Mouse (Mus musculus) bone marrow macrophage, adult 2 months (primary cell): ENCODE data around the gene Smbd1. TPM values are rescaled to one million over a fixed set of nuclear protein-coding genes. Genes with fewer than 3 reads are reported as not detected.

Experiments
- H3K27ac ChIP-seq: 2 replicates; pipeline ENCODE4 v1.5.1; 2012; ENCODE audit warnings: low read depth, low read length; ENCODE audit not compliant: insufficient read depth
- H3K4me1 ChIP-seq: 2 replicates; pipeline ENCODE4 v1.6.1; 2012; ENCODE audit warnings: low read length; ENCODE audit not compliant: control insufficient read depth, insufficient read depth
- H3K4me3 ChIP-seq: 2 replicates; pipeline ENCODE4 v1.5.1; 2012; ENCODE audit warnings: mild to moderate bottlenecking, low read length, moderate library complexity; ENCODE audit not compliant: insufficient read depth
- CTCF ChIP-seq: IDR thresholded peaks from 2 replicates; pipeline ENCODE4 v1.5.1; 2012; ENCODE audit warnings: low read depth, mild to moderate bottlenecking, low read length, moderate library complexity
- POLR2A ChIP-seq: IDR thresholded peaks from 2 replicates; pipeline ENCODE4 v1.6.1; 2012; ENCODE audit warnings: mild to moderate bottlenecking, low read depth, low read length, borderline replicate concordance
- polyA plus RNA-seq: library from polyadenylated mRNA; stranded (reverse); fragments of >200 nt; gene quantifications from 2 replicates; pipeline ENCODE4 v1.2.4, GENCODE M21; 2012; ENCODE audit not compliant: missing spikeins, insufficient read depth, insufficient read length

Gene Smbd1
- polyA plus RNA-seq, 1 experiment = not detected

- Histone ChIP-seq H3K4me3 (no peak overlapping the region), H3K27ac (no peak overlapping the region), H3K4me1 (peaks cover 4% of the 10 kb centered on the region; the same call in 1 of the 2 replicates)
- TF ChIP-seq POLR2A (no peak), CTCF (no peak)
Measured at GRCm38 (mm10) chr16:32796676-32797425, 13.4 kb downstream of the Smbd1 start.

GRCm38 (mm10) chr16:32795177-32795576, 15.1 kb downstream of the Smbd1 start:
- TF ChIP-seq CTCF (no peak), POLR2A (no peak)
- Histone ChIP-seq H3K4me3 (no peak overlapping the region), H3K4me1 (peaks cover 4% of the 10 kb centered on the region; the same call in 1 of the 2 replicates), H3K27ac (no peak overlapping the region)

- Histone ChIP-seq H3K27ac (no peak overlapping the region), H3K4me1 (no peaks in the 10 kb centered on the region), H3K4me3 (no peak overlapping the region)
- TF ChIP-seq CTCF = no peak
- no peak for TF ChIP-seq POLR2A
Measured at GRCm38 (mm10) chr16:32790056-32790455, 20.2 kb downstream of the Smbd1 start.

GRCm38 (mm10) chr16:32784840-32785239, 25.4 kb downstream of the Smbd1 start:
- TF ChIP-seq CTCF (no peak), POLR2A (no peak)
- no peak overlapping the region for H3K27ac ChIP-seq
- H3K4me3 ChIP-seq = no peak overlapping the region
- H3K4me1 ChIP-seq = no peaks in the 10 kb centered on the region

GRCm38 (mm10) chr16:32783324-32784062, 26.8 kb downstream of the Smbd1 start:
- no peak overlapping the region for H3K27ac ChIP-seq
- no peak overlapping the region for H3K4me3 ChIP-seq
- no peaks in the 10 kb centered on the region for H3K4me1 ChIP-seq
- TF ChIP-seq POLR2A = no peak
- TF ChIP-seq CTCF = no peak

GRCm38 (mm10) chr16:32778956-32779355, 31.3 kb downstream of the Smbd1 start:
- Histone ChIP-seq H3K27ac (no peak overlapping the region), H3K4me3 (no peak overlapping the region), H3K4me1 (no peaks in the 10 kb centered on the region)
- TF ChIP-seq CTCF = no peak
- TF ChIP-seq POLR2A = no peak

GRCm38 (mm10) chr16:32776676-32777075, 33.6 kb downstream of the Smbd1 start:
- Histone ChIP-seq H3K4me3 (no peak overlapping the region), H3K27ac (no peak overlapping the region), H3K4me1 (no peaks in the 10 kb centered on the region)
- no peak for TF ChIP-seq CTCF
- TF ChIP-seq POLR2A = no peak

GRCm38 (mm10) chr16:32766904-32767303, 43.4 kb downstream of the Smbd1 start:
- TF ChIP-seq POLR2A (no peak), CTCF (no peak)
- Histone ChIP-seq H3K4me1 (no peaks in the 10 kb centered on the region), H3K27ac (no peak overlapping the region), H3K4me3 (no peak overlapping the region)

- TF ChIP-seq POLR2A (no peak), CTCF (no peak)
- no peak overlapping the region for H3K4me3 ChIP-seq
- no peaks in the 10 kb centered on the region for H3K4me1 ChIP-seq
- no peak overlapping the region for H3K27ac ChIP-seq
Measured at GRCm38 (mm10) chr16:32764961-32765360, 45.3 kb downstream of the Smbd1 start.

GRCm38 (mm10) chr16:32764550-32764949, 45.7 kb downstream of the Smbd1 start:
- H3K4me1 ChIP-seq = no peaks in the 10 kb centered on the region
- no peak for TF ChIP-seq POLR2A
- TF ChIP-seq CTCF = no peak
- H3K27ac ChIP-seq = no peak overlapping the region
- H3K4me3 ChIP-seq = no peak overlapping the region

Other genes with a start within 250 kb of the Smbd1 start
- 45.0 and 47.0 TPM in 2 replicates for gene Tfrc, start 201.6 kb downstream of the Smbd1 start, polyA plus RNA-seq
- gene Tnk2, start 166.6 kb downstream of the Smbd1 start, polyA plus RNA-seq = 3.5 and 6.8 TPM in 2 replicates
- not detected in 2 replicates for gene Muc4, start 74.6 kb downstream of the Smbd1 start, polyA plus RNA-seq
- not detected in 2 replicates for gene Muc20, start 13.0 kb downstream of the Smbd1 start, polyA plus RNA-seq
- 33.0 and 34.7 TPM in 2 replicates for gene Fyttd1, start 67.0 kb upstream of the Smbd1 start, polyA plus RNA-seq
- 35.4 and 39.7 TPM in 2 replicates for gene Rubcn, start 67.3 kb upstream of the Smbd1 start, polyA plus RNA-seq
- gene Lrch3, start 103.6 kb upstream of the Smbd1 start, polyA plus RNA-seq = 29.1 and 32.7 TPM in 2 replicates
- 0.15 and 0.86 TPM in 2 replicates for gene Iqcg, start 245.7 kb upstream of the Smbd1 start, polyA plus RNA-seq
- gene Rpl35a, start 246.0 kb upstream of the Smbd1 start, polyA plus RNA-seq = 1,252 and 1,407 TPM in 2 replicates